Mouse (Mus musculus) intestine, embryonic 15.5 days (tissue): ENCODE measurements around the gene Urb1. TPM values are rescaled to one million over a fixed set of nuclear protein-coding genes. Genes with fewer than 3 reads are reported as not detected.

Experiments
- ATAC-seq: fragments of 200-750 bp; cut with Nextera tagmentation; 2 replicates; pipeline ENCODE4 v1.8.0; 2017; ENCODE audit warnings: moderate TSS enrichment, moderate library complexity
- H3K27ac ChIP-seq: fragments of 300-500 bp; sonication (generic); 2 replicates; pipeline ENCODE4 v1.5.1; 2015; ENCODE audit warnings: mild to moderate bottlenecking, inconsistent platforms
- H3K27me3 ChIP-seq: fragments of 300-500 bp; sonication (generic); replicated peaks from 2 replicates; pipeline ENCODE4 v1.6.1; 2015; ENCODE audit warnings: inconsistent platforms
- H3K36me3 ChIP-seq: fragments of 300-500 bp; sonication (generic); 2 replicates; pipeline ENCODE4 v1.6.1; 2015; ENCODE audit warnings: inconsistent platforms
- H3K4me1 ChIP-seq: fragments of 300-500 bp; sonication (generic); replicated peaks from 2 replicates; pipeline ENCODE4 v1.6.1; 2015; ENCODE audit warnings: inconsistent platforms
- H3K4me2 ChIP-seq: fragments of 300-500 bp; sonication (generic); replicated peaks from 2 replicates; pipeline ENCODE4 v1.6.1; 2015; ENCODE audit warnings: mild to moderate bottlenecking, inconsistent platforms
- H3K4me3 ChIP-seq: fragments of 300-500 bp; sonication (generic); replicated peaks from 2 replicates; pipeline ENCODE4 v1.5.1; 2015; ENCODE audit warnings: inconsistent platforms
- H3K9ac ChIP-seq: fragments of 300-500 bp; sonication (generic); 2 replicates; pipeline ENCODE4 v1.6.1; 2015; ENCODE audit warnings: inconsistent platforms
- H3K9me3 ChIP-seq: fragments of 300-500 bp; sonication (generic); 2 replicates; pipeline ENCODE4 v1.6.1; 2016; ENCODE audit warnings: inconsistent platforms
- WGBS: fragments of 180-500 bp; shearing (Covaris S2); methylation state at CpG from one replicate; pipeline ENCODE4 v1.1.7; 2015; 5-methylcytosine and 5-hydroxymethylcytosine counted together
- polyA plus RNA-seq: library from polyadenylated mRNA; unstranded; fragments of >200 nt; fragmentation: Nextera tagmentation; extraction: Ambion mirVana; gene quantifications from 2 replicates; pipeline ENCODE4 v1.2.1, GENCODE M21; 2015

The Urb1 gene
- 7.0 and 7.6 TPM in 2 replicates for polyA plus RNA-seq

DNA sequence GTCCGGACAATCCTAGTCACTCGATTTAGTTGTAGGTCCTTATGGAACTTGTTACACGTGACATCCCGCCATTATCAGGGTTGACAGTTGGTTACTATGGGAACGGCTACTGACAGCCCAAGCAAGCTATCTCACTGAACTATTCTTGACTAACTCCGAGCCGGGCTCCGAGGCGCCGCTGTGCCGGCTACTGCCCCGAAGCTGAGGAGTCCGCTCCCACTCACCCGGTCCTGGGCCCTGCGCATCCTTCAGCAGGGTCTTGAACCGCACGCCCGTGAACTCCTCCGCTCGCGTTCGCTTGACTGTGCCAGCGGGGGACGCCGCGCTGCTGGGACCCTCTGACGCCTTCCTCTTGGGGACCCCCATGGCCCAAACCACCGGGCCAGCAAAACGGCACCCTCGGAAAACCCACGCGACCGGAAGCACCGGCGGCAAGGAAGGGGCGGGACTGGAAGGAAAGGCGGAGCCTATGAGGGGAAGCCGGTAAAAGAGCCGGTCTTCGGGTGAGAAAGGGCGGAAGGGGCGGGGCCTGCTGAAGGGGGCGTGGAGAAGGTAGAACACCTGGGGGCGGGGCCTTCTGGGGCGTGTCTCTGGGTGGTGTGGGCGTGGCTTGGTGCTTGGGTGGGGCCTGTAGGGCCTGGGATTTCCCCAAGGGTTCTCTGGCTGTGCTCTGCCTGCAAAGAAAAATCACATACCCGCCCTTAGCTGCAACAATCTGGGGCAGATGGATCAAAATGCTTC lies at the start of gene Urb1:
Urb1 (minus strand) TSS at position 439 of the 741 bp plus-strand sequence.
- no peaks in the 10 kb centered on the region for H3K9me3 ChIP-seq
- WGBS: under 1% methylated on average over 47 of the region's 47 CpGs
- H3K27me3 ChIP-seq: 0 out of 2 replicates have a peak, but pooled peaks cover 3% of the 10 kb centered on the region
- H3K9ac ChIP-seq: peak within 1 kb of the TSS; percentile 48
- H3K4me3 ChIP-seq: peak within 1 kb of the TSS; percentile 85
- peaks cover 3% of the 10 kb centered on the region; the same call in 1 of the 2 replicates for H3K4me1 ChIP-seq
- H3K4me2 ChIP-seq: peak within 1 kb of the TSS; percentile 85
- peak within 1 kb of the TSS; percentile 63 for H3K27ac ChIP-seq
- H3K36me3 ChIP-seq: no peaks in the 10 kb centered on the region
- peak; percentile 99 for ATAC-seq

DNA sequence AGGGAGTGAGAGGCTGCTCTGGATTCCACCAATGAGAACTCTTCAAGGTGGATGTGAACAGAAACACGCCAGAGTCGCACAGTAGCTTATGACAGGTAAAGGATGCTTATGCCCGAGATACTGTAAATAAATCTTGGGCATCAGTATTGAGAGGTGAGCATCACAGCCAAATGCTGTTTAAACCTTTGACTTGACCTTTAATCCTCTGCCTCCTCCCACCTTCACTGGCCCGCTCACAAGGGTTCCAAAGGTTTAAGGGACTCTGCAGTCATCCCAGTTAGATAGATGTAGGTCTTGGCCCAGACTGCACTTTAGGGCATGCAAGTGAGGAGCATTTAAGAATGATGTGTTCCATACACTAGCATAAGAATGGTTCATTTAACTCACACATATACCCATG lies 48.0 kb upstream of the Urb1 start:
- no peak for ATAC-seq

DNA sequence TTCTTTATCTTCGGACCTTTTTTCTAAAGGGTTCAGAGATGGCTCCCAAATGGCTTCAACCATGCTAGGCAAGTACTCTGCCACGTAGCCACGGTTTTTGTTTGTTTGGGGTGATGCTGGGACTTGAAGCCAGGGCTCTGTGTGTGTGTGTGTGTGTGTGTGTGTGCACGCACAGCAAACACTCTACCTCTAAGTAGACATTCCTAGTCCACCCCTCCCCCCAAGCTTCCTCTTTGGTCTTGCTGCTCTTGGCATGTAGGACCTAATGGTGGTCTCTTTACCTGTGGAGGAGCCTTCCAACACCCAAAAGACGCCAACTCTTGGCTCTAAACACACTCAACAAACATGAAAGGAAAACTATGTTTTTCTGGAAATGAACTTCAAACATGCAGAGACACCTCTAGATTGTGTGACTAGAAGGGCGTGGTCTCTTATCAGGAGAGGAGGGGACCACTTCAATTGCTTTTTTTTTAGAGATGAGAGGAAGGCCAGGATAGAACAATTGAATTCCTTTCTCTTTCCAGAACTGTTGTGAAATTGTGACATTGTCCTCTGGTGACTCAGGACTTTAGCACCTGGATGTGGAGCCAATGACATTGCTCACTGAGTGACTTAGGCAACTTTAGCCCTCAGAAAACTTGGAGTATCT lies 46.5 kb upstream of the Urb1 start:
- no peak overlapping the region for H3K27ac ChIP-seq
- no peaks in the 10 kb centered on the region for H3K27me3 ChIP-seq
- H3K4me1 ChIP-seq: no peaks in the 10 kb centered on the region
- H3K36me3 ChIP-seq: no peaks in the 10 kb centered on the region
- H3K4me3 ChIP-seq: no peak overlapping the region
- ATAC-seq: no peak
- H3K9ac ChIP-seq: no peak overlapping the region
- no peaks in the 10 kb centered on the region for H3K9me3 ChIP-seq
- no peak overlapping the region for H3K4me2 ChIP-seq
- WGBS: 84% methylated on average over 6 of the region's 6 CpGs

More for the DNA sequence above, 48.0 kb upstream of the Urb1 start:
- Histone ChIP-seq H3K27me3 (no peaks in the 10 kb centered on the region), H3K9ac (no peak overlapping the region), H3K9me3 (no peaks in the 10 kb centered on the region), H3K4me2 (no peak overlapping the region), H3K27ac (no peak overlapping the region), H3K4me1 (no peaks in the 10 kb centered on the region), H3K4me3 (no peak overlapping the region), H3K36me3 (no peaks in the 10 kb centered on the region)
- 70% methylated on average over 4 of the region's 4 CpGs for WGBS

DNA sequence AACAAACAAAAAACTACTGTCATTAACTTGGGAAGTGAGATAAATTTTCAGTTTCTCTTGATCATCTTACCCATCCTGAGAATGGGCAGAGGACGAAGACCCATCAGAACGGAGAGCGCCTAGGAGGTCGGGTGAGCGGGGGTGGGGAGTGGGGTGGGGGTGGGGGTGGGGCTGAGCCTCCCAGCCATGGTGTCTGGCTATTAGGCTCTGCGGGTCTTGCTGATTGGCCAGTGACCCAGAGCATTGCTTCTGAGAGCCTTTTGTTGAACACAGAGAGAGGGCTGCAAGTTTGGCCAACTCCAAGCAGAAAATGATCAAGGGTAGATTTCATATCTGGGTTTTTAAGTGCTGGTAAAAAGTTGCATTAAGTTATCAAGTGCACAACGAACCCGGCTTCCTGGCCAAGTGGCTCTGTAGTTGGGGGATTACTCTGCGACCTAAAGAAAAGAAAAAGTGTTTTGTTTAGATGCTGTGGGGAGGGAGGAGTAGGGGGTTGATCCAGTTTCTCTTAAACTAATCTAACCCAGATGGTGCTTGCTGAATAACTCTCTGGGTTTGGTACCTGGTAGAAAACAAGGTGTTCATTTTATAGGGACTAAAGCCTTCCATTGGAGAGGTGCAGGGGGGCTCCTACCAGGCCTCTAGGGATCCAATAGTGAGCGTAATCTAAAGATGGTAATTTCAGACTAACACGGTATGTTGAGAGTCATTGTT lies 41.6 kb upstream of the Urb1 start:
- H3K27ac ChIP-seq: no peak overlapping the region
- H3K4me1 ChIP-seq: no peaks in the 10 kb centered on the region
- H3K4me3 ChIP-seq: no peak overlapping the region
- H3K9ac ChIP-seq: no peak overlapping the region
- no peaks in the 10 kb centered on the region for H3K36me3 ChIP-seq
- no peaks in the 10 kb centered on the region for H3K9me3 ChIP-seq
- ATAC-seq: no peak
- WGBS: 71% methylated on average over 11 of the region's 11 CpGs
- H3K27me3 ChIP-seq: no peaks in the 10 kb centered on the region
- H3K4me2 ChIP-seq: no peak overlapping the region

DNA sequence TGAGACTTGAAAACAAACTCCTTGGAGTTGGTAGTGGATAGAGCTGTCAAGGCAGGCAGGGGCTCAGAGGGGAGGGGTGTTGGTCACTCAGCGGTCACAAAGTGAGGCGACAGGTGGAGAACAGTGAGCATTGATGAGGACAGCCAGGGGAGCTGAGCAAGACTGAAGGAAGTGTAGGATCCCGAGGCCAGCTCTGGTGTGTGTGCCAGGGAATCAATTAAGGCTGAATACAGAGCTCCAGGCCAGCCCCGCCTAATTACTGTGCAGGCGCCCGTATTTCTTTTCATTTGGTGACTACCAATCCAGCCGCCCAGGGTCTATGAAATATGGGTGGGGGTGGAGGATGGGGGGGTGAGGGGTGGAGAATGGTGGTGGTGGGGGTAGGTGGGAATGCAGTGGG lies 40.7 kb upstream of the Urb1 start:
- WGBS: 65% methylated on average over 7 of the region's 7 CpGs
- H3K36me3 ChIP-seq: no peaks in the 10 kb centered on the region
- no peaks in the 10 kb centered on the region for H3K27me3 ChIP-seq
- no peaks in the 10 kb centered on the region for H3K4me1 ChIP-seq
- no peak overlapping the region for H3K27ac ChIP-seq
- H3K9ac ChIP-seq: no peak overlapping the region
- no peak overlapping the region for H3K4me3 ChIP-seq
- ATAC-seq: no peak
- H3K4me2 ChIP-seq: no peak overlapping the region
- no peaks in the 10 kb centered on the region for H3K9me3 ChIP-seq

DNA sequence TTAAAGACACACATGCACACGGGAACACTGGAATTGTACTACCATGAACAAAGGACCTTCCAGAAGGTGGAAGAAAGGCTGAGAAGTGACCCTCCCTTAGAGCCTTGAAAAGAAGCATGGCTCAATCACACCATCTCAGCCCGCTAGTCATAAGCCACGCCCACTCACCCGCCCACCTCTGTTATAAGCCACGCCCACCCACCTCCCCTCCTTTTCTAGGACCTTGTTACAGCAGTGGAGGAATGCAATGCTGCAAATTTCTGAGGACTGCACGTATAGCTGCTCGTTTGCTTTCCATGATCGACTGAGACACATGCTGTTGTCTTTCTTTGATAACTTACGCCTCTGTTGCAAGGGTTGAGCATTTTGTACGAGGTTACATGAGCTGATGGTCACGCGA lies 39.0 kb upstream of the Urb1 start:
- Histone ChIP-seq H3K9ac (no peak overlapping the region), H3K9me3 (no peaks in the 10 kb centered on the region), H3K27ac (no peak overlapping the region), H3K4me2 (no peak overlapping the region), H3K36me3 (no peaks in the 10 kb centered on the region), H3K27me3 (no peaks in the 10 kb centered on the region), H3K4me1 (no peaks in the 10 kb centered on the region), H3K4me3 (no peak overlapping the region)
- ATAC-seq: no peak
- 50% methylated on average over 12 of the region's 12 CpGs for WGBS

DNA sequence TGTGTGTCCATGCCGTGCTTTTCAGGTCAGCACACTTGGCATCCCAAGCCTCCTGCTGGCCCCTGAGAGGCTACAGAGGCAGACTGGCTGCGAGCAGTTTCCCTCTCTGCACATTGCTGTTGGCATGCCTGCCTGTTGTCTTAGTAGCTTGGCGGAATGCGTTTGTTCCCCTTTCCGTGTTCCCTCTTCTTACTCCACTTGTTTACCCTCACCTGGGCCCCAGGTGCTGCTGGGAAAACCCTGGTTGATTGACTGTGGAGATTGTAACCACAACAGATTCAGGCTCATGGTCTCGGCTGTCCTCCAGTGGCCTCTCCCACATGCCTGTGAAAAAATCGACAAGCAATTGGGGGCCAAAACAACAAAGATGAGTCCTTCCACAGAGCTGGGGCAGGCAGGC lies 38.5 kb upstream of the Urb1 start:
- no peaks in the 10 kb centered on the region for H3K9me3 ChIP-seq
- WGBS: 67% methylated on average over 7 of the region's 7 CpGs
- no peaks in the 10 kb centered on the region for H3K27me3 ChIP-seq
- no peaks in the 10 kb centered on the region for H3K4me1 ChIP-seq
- H3K4me2 ChIP-seq: no peak overlapping the region
- no peak overlapping the region for H3K9ac ChIP-seq
- H3K36me3 ChIP-seq: no peaks in the 10 kb centered on the region
- no peak overlapping the region for H3K27ac ChIP-seq
- H3K4me3 ChIP-seq: no peak overlapping the region
- ATAC-seq: no peak

DNA sequence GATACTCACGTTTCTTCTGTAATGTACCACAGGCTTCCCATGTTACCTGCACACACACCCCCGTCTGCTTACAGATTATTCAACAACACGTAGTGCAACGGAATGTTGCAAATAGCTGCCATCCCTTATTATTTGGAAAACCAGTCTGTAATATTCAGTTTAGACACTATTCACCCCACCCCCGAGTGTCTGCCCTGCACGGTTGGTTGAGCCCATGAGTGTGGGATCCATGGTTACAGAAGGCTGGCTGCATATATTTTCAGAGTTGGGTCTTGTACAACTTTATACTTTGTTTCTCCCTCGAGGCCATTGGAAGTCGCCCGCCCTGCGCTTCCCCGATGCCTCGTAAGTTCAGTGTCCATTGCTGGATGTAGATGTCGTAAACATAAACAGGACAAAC lies 35.4 kb upstream of the Urb1 start:
- Histone ChIP-seq H3K9me3 (no peaks in the 10 kb centered on the region), H3K4me2 (no peak overlapping the region), H3K36me3 (no peaks in the 10 kb centered on the region), H3K4me1 (no peaks in the 10 kb centered on the region), H3K9ac (no peak overlapping the region), H3K4me3 (no peak overlapping the region), H3K27ac (no peak overlapping the region), H3K27me3 (no peaks in the 10 kb centered on the region)
- WGBS: 81% methylated on average over 13 of the region's 13 CpGs
- no peak for ATAC-seq

DNA sequence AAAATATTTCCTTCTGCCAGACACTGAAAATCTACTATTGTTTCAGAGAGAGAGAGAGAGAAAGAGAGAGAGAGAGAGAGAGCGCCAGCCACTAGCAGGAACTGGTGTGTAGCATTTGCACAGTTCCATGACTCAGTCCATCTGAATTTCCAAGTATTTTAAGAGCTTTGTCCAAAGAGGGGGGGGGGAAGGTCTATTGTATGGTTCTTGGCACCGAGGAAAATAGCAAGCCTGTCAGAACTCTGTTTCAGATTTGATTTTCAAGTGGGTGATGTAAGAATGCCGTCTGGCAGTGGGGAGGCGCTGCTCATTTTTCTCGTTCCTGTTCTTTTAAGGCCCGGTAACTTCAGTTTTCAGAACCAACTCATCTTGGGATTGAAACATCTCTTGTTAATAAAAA lies 34.8 kb upstream of the Urb1 start:
- no peak overlapping the region for H3K4me2 ChIP-seq
- no peaks in the 10 kb centered on the region for H3K27me3 ChIP-seq
- H3K27ac ChIP-seq: no peak overlapping the region
- no peak for ATAC-seq
- H3K4me1 ChIP-seq: no peaks in the 10 kb centered on the region
- whole genome bisulfite sequencing: 78% methylated on average over 6 of the region's 6 CpGs
- H3K36me3 ChIP-seq: no peaks in the 10 kb centered on the region
- no peak overlapping the region for H3K4me3 ChIP-seq
- no peak overlapping the region for H3K9ac ChIP-seq
- H3K9me3 ChIP-seq: no peaks in the 10 kb centered on the region

DNA sequence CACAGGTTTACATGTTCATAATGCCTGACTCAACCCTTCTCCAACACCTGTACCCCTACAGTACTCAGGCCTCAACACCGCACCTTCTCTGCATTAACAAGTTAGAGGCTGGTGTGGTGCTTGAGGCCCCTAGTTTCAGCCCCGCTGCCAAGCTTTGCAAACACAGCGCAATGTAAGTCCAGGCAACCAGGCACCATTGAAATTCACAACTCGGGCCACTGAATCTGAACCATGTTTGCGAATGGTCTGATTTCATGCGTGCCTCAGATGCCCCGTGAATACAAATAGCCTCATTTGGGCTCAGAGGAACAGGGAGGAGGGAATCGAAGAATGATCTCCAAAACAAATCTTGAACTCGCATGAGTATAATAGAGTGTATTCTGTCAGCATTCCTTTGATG lies 32.0 kb upstream of the Urb1 start:
- H3K36me3 ChIP-seq: no peaks in the 10 kb centered on the region
- no peaks in the 10 kb centered on the region for H3K4me1 ChIP-seq
- H3K27ac ChIP-seq: no peak overlapping the region
- no peaks in the 10 kb centered on the region for H3K9me3 ChIP-seq
- H3K9ac ChIP-seq: no peak overlapping the region
- H3K27me3 ChIP-seq: no peaks in the 10 kb centered on the region
- H3K4me2 ChIP-seq: no peak overlapping the region
- no peak for ATAC-seq
- 68% methylated on average over 9 of the region's 9 CpGs for whole genome bisulfite sequencing
- H3K4me3 ChIP-seq: no peak overlapping the region

DNA sequence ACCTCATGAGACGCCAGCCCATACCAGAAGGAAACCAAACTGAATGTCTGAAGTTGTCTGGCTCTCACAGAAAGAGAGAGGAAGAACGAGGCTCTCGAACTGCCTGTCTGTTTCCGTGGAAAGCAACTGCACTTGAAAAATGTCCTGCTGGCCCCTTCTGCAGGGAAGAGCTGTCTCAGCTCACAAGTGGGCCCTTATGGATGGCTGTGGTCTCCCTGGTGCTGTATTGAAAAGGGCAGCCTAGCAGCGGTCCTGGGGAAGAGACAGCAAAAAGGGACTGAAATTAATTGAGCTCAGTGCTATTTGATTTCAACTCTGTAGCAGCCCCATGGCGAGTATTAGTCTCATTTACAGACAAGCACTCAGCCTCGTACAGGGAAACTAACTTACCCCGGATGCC lies 27.2 kb upstream of the Urb1 start:
- no peaks in the 10 kb centered on the region for H3K36me3 ChIP-seq
- no peak overlapping the region for H3K27ac ChIP-seq
- no peak overlapping the region for H3K4me2 ChIP-seq
- ATAC-seq: no peak
- no peaks in the 10 kb centered on the region for H3K4me1 ChIP-seq
- no peaks in the 10 kb centered on the region for H3K9me3 ChIP-seq
- 58% methylated on average over 8 of the region's 8 CpGs for WGBS
- H3K9ac ChIP-seq: no peak overlapping the region
- no peak overlapping the region for H3K4me3 ChIP-seq
- H3K27me3 ChIP-seq: 0 out of 2 replicates have a peak, but pooled peaks cover 4% of the 10 kb centered on the region

DNA sequence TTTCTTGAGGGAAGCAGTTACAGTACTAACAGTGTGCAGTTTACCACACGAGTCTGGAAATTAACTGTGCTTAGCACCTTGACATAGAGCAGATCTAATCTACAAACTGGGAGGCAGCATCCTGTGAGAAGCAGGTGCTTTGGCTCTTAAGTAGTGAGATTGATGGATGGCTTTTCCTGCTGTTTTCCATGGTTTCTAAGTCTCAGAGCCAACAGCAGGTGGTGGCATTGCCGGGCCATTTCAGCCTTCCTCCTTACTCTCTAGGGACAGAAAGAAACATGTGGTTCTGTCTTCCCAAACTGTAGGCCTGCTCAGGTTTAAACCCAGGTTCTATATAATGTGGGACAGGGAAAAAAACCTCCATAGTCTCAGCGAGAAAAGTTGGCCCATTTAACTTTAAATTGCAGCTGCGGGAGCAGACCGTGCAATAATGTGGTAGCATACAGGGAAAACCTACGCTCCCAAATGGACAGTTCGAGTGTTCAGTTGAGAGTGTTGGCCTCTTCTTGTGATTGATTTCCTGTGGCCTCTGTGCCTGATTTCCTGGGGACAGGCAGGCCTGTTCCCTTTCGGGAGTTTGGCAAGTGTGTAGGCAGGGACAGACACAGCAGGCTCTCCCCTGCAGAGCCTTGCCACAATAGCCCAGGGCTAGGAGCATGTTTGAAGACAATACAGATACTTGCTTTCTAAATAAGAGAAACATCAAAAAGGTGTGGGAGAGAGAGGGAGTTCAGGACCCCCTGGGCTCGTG lies 23.0 kb upstream of the Urb1 start:
- WGBS: 46% methylated on average over 9 of the region's 9 CpGs
- H3K9ac ChIP-seq: no peak overlapping the region
- no peak overlapping the region for H3K27ac ChIP-seq
- peaks cover 18% of the 10 kb centered on the region for H3K4me1 ChIP-seq
- H3K27me3 ChIP-seq: peaks cover 21% of the 10 kb centered on the region
- H3K4me2 ChIP-seq: no peak overlapping the region
- no peak for ATAC-seq
- no peak overlapping the region for H3K4me3 ChIP-seq
- no peaks in the 10 kb centered on the region for H3K36me3 ChIP-seq
- no peaks in the 10 kb centered on the region for H3K9me3 ChIP-seq
